10 mouse cellular contexts compared by ENCODE assay signal in genomic region chr11:34783587-34784043, GRCm38 (mm10). TPM values are rescaled to one million over a fixed set of nuclear protein-coding genes. Genes with fewer than 3 reads are reported as not detected.
A peak's percentile ranks its signal among the peaks of the same experiment; 100 is the strongest.
DNase-seq lines count a peak whose midpoint lies in the region; ATAC-seq and TF ChIP-seq lines count a peak whose summit lies in the region.
"Had no signal": no experiment of that assay in that cellular context is flagged by ENCODE, and none has a peak within 500 bp of the region (broad histone marks: within the 10 kb centered on the region; RNA-seq: fewer than 3 reads in every experiment).

TSS of gene Dock2 (minus strand) at chr11:34783892.

- H3K4me1 ChIP-seq in heart, embryonic 10.5 days, result no peaks in the 10 kb centered on the region
- H3K4me1 ChIP-seq in stomach, embryonic 16.5 days (ENCODE audit: control insufficient read depth, insufficient read depth, low read length), result no peaks in the 10 kb centered on the region
- H3K4me1 ChIP-seq in cerebellum, adult 2 months (ENCODE audit: control insufficient read depth, insufficient read depth, low read length), result no peaks in the 10 kb centered on the region
- no peaks in the 10 kb centered on the region for H3K4me1 ChIP-seq in neural tube, embryonic 15.5 days
- H3K4me1 ChIP-seq: embryonic facial prominence, embryonic 13.5 days had no signal

- H3K9ac ChIP-seq in stomach, embryonic 16.5 days (ENCODE audit: low read length), result no peak within 1 kb of the TSS
- no peak within 1 kb of the TSS for H3K9ac ChIP-seq in neural tube, embryonic 15.5 days (replicated peaks)
- H3K9ac ChIP-seq: embryonic facial prominence, embryonic 13.5 days had no signal

- no peaks in the 10 kb centered on the region for H3K9me3 ChIP-seq in heart, embryonic 10.5 days
- H3K9me3 ChIP-seq in stomach, embryonic 16.5 days (replicated peaks; ENCODE audit: control insufficient read depth, low read length), result no peaks in the 10 kb centered on the region
- no peaks in the 10 kb centered on the region for H3K9me3 ChIP-seq in neural tube, embryonic 15.5 days (replicated peaks)
- H3K9me3 ChIP-seq: embryonic facial prominence, embryonic 13.5 days had no signal

- peaks cover 4% of the 10 kb centered on the region; the same call in 1 of the 2 replicates for H3K27me3 ChIP-seq in heart, embryonic 10.5 days (ENCODE audit: insufficient read depth, poor library complexity, severe bottlenecking)
- no peaks in the 10 kb centered on the region for H3K27me3 ChIP-seq in stomach, embryonic 16.5 days (ENCODE audit: control insufficient read depth, insufficient read depth, low read length)
- no peaks in the 10 kb centered on the region for H3K27me3 ChIP-seq in cerebellum, adult 2 months (ENCODE audit: control insufficient read depth, insufficient read depth, low read length)
- no peaks in the 10 kb centered on the region for H3K27me3 ChIP-seq in neural tube, embryonic 15.5 days (replicated peaks)
- H3K27me3 ChIP-seq: embryonic facial prominence, embryonic 13.5 days had no signal

- TF ChIP-seq POLR2A in cerebellum, adult 2 months (IDR thresholded peaks at IDR 0.05; ENCODE audit: borderline replicate concordance, insufficient read depth, low read length), result no peak

- no peaks in the 10 kb centered on the region for H3K36me3 ChIP-seq in heart, embryonic 10.5 days
- H3K36me3 ChIP-seq in stomach, embryonic 16.5 days (ENCODE audit: control insufficient read depth, insufficient read depth, low read length), result no peaks in the 10 kb centered on the region
- no peaks in the 10 kb centered on the region for H3K36me3 ChIP-seq in neural tube, embryonic 15.5 days
- H3K36me3 ChIP-seq: embryonic facial prominence, embryonic 13.5 days had no signal

- DNase-seq in heart, adult 18-20 months, result peak; percentile 30 to 55
- DNase-seq in heart, embryonic 10.5 days (ENCODE audit: low spot score), result no peak
- peak; percentile 25 for DNase-seq in lung, postnatal 10 days
- no peak for DNase-seq in layer of hippocampus, adult 11-12 months (ENCODE audit: low spot score)
- DNase-seq in cerebellum, adult 2 months, result no peak
- DNase-seq: kidney, postnatal 4 days had no signal

- peak; percentile 80 for ATAC-seq in granulocyte monocyte progenitor cell, adult 5-6 weeks (replicated peaks; ENCODE audit: poor library complexity, severe bottlenecking)
- no peak for ATAC-seq in stomach, embryonic 16.5 days (ENCODE audit: insufficient read depth, low FRiP score)
- no peak for ATAC-seq in neural tube, embryonic 15.5 days (ENCODE audit: low FRiP score)

- 0 out of 2 replicates have a peak within 1 kb of the TSS, but pooled peaks have one; percentile 25 for H3K4me2 ChIP-seq in stomach, embryonic 16.5 days (ENCODE audit: low read depth, low read length)
- no peak within 1 kb of the TSS for H3K4me2 ChIP-seq in neural tube, embryonic 15.5 days
- H3K4me2 ChIP-seq: embryonic facial prominence, embryonic 13.5 days had no signal

- no peak for TF ChIP-seq CTCF in cerebellum, adult 2 months (IDR thresholded peaks at IDR 0.05; ENCODE audit: borderline replicate concordance, insufficient read depth, low read depth, low read length)

- no peak within 1 kb of the TSS for H3K27ac ChIP-seq in heart, embryonic 10.5 days
- no peak within 1 kb of the TSS for H3K27ac ChIP-seq in stomach, embryonic 16.5 days (ENCODE audit: low read length)
- H3K27ac ChIP-seq in cerebellum, adult 2 months (ENCODE audit: insufficient read depth, low read length), result no peak within 1 kb of the TSS
- no peak within 1 kb of the TSS for H3K27ac ChIP-seq in neural tube, embryonic 15.5 days (replicated peaks)
- H3K27ac ChIP-seq: embryonic facial prominence, embryonic 13.5 days had no signal

- H3K4me3 ChIP-seq in heart, embryonic 10.5 days, result no peak within 1 kb of the TSS
- peak within 1 kb of the TSS; percentile 1; the same call in 1 of the 2 replicates for H3K4me3 ChIP-seq in stomach, embryonic 16.5 days (replicated peaks; ENCODE audit: low read length)
- no peak within 1 kb of the TSS for H3K4me3 ChIP-seq in cerebellum, adult 2 months (replicated peaks; ENCODE audit: insufficient read depth, low read depth, low read length)
- no peak within 1 kb of the TSS for H3K4me3 ChIP-seq in neural tube, embryonic 15.5 days (replicated peaks)
- H3K4me3 ChIP-seq: embryonic facial prominence, embryonic 13.5 days had no signal

- WGBS in heart, embryonic 10.5 days, result 77% methylated on average over 12 of the region's 12 CpGs
- 74% methylated on average over 12 of the region's 12 CpGs for WGBS in stomach, embryonic 16.5 days
- WGBS in cerebellum, adult 2 months, result 91% methylated on average over 12 of the region's 12 CpGs
- WGBS in neural tube, embryonic 15.5 days, result 90% methylated on average over 12 of the region's 12 CpGs

RNA-seq across cellular contexts. Expression of gene Dock2, which starts in this region (rescaled TPM):
- total RNA-seq in heart, adult 18-20 months (2021), result 1 to 10 TPM; 1.9 to 6.0 TPM
- polyA plus RNA-seq in heart, embryonic 10.5 days (2016; fragmentation: Nextera tagmentation; extraction: Ambion mirVana), result 0.68 and 1.2 TPM in 2 replicates
- total RNA-seq in granulocyte monocyte progenitor cell, adult 5-6 weeks (2014; fragmentation: Nextera tagmentation), result 88.1 and 101 TPM in 2 replicates
- 117 and 123 TPM in 2 replicates for total RNA-seq in granulocyte monocyte progenitor cell, adult 5-6 weeks (2017)
- polyA plus RNA-seq in stomach, embryonic 16.5 days (2015; fragmentation: Nextera tagmentation; extraction: Ambion mirVana), result 2.3 and 2.9 TPM in 2 replicates
- polyA plus RNA-seq in cerebellum, adult 2 months (2012; rRNA removed), result 0.54 and 0.69 TPM in 2 replicates
- 1.0 and 4.3 TPM in 2 replicates for polyA plus RNA-seq in neural tube, embryonic 15.5 days (2015; fragmentation: Nextera tagmentation; extraction: Ambion mirVana)

Comparison
In these comparisons a context has a peak if more than half of its experiments do, and no peak if none do; other contexts are left out.
1. RNA of gene Dock2 (total RNA-seq): 88.1 to 123 TPM in granulocyte monocyte progenitor cell, adult 5-6 weeks; 1.9 to 6.0 TPM in heart, adult 18-20 months; every median in the first group is over 10 times any median in the second.
2. DNase-seq: peak in heart, adult 18-20 months (2 of 2) and lung, postnatal 10 days (single experiment); none in heart, embryonic 10.5 days (single experiment), layer of hippocampus, adult 11-12 months (single experiment) and cerebellum, adult 2 months (0 of 2).